ENCODE assay signal across 13 mouse cellular contexts in genomic region chrX:160583589-160583988, GRCm38 (mm10).
DNase-seq lines count a peak whose midpoint lies in the region; ATAC-seq and TF ChIP-seq lines count a peak whose summit lies in the region.
"Had no signal": no experiment of that assay in that cellular context is flagged by ENCODE, and none has a peak within 500 bp of the region (broad histone marks: within the 10 kb centered on the region; RNA-seq: fewer than 3 reads in every experiment).

No protein-coding gene starts in this region.

- peak in 1 of 2 experiments; percentile 46; a peak in 2 of 4 replicates for TF ChIP-seq CTCF in CH12.LX (conservative IDR thresholded peaks at IDR 0.05 in 1 of 2, IDR thresholded peaks at IDR 0.05 in 1 of 2; ENCODE audit: low read depth in 2 of 2, low read length in 2 of 2)

- no peak overlapping the region for H3K9ac ChIP-seq in kidney, embryonic 15.5 days
- H3K9ac ChIP-seq in CH12.LX (ENCODE audit: insufficient read depth, low read depth): no peak overlapping the region
- no peak overlapping the region for H3K9ac ChIP-seq in hindbrain, embryonic 14.5 days
- H3K9ac ChIP-seq: heart, embryonic 15.5 days had no signal

- H3K79me2 ChIP-seq in CH12.LX (replicated peaks; ENCODE audit: control insufficient read depth, extremely low read depth, insufficient read depth, poor library complexity, severe bottlenecking): no peaks in the 10 kb centered on the region

- TF ChIP-seq EP300 in CH12.LX (IDR thresholded peaks at IDR 0.05; ENCODE audit: low read length): no peak

- no peaks in the 10 kb centered on the region for H3K9me3 ChIP-seq in kidney, embryonic 15.5 days (replicated peaks)
- no peaks in the 10 kb centered on the region for H3K9me3 ChIP-seq in CH12.LX (replicated peaks; ENCODE audit: low read length)
- no peaks in the 10 kb centered on the region for H3K9me3 ChIP-seq in hindbrain, embryonic 14.5 days (ENCODE audit: control insufficient read depth, low read length)
- H3K9me3 ChIP-seq: heart, embryonic 15.5 days had no signal

- H3K36me3 ChIP-seq in kidney, embryonic 15.5 days: no peaks in the 10 kb centered on the region
- H3K36me3 ChIP-seq in CH12.LX (replicated peaks in 1 of 2; ENCODE audit: control insufficient read depth in 1 of 2, insufficient read depth in 1 of 2, low read length in 1 of 2): peaks cover 10 to 45% of the 10 kb centered on the region in 2 experiments
- H3K36me3 ChIP-seq in hindbrain, embryonic 14.5 days (replicated peaks; ENCODE audit: control insufficient read depth, insufficient read depth): no peaks in the 10 kb centered on the region
- H3K36me3 ChIP-seq: heart, embryonic 15.5 days had no signal

- no peaks in the 10 kb centered on the region for H3K4me1 ChIP-seq in kidney, embryonic 15.5 days
- H3K4me1 ChIP-seq in CH12.LX (ENCODE audit: control insufficient read depth in 1 of 2, insufficient read depth in 2 of 2): peaks cover 0 to 4% of the 10 kb centered on the region in 2 experiments; a peak in 1 of 4 replicates
- H3K4me1 ChIP-seq in hindbrain, embryonic 14.5 days (replicated peaks; ENCODE audit: control insufficient read depth, insufficient read depth, low read length): no peaks in the 10 kb centered on the region

- in situ Hi-C loops in CH12.LX (cut with MboI; ENCODE audit: low pct_ligation_motif_present, low pct_unique_long_range_greater_than_20kb, low sequenced_read_pairs): loop anchor here (25.0 kb wide), 1 partner anchor 454 kb away; no protein-coding TSS in a partner anchor

- 72% methylated on average over 5 of the region's 5 CpGs for WGBS in kidney, embryonic 15.5 days
- WGBS in hindbrain, embryonic 14.5 days: 76% methylated on average over 5 of the region's 5 CpGs

- H3K27me3 ChIP-seq in kidney, embryonic 15.5 days: peaks cover 38% of the 10 kb centered on the region
- H3K27me3 ChIP-seq in CH12.LX (replicated peaks): no peaks in the 10 kb centered on the region
- H3K27me3 ChIP-seq in hindbrain, embryonic 14.5 days (ENCODE audit: control insufficient read depth, insufficient read depth, low read length): peaks cover 18% of the 10 kb centered on the region; the same call in 1 of the 2 replicates
- H3K27me3 ChIP-seq: heart, embryonic 15.5 days had no signal

- no peak for ATAC-seq in kidney, embryonic 15.5 days (replicated peaks; ENCODE audit: low FRiP score)
- peak; percentile 51; the same call in 1 of the 2 replicates for ATAC-seq in hindbrain, embryonic 14.5 days (ENCODE audit: low FRiP score)

- TF ChIP-seq POLR2A in CH12.LX (IDR thresholded peaks at IDR 0.05; ENCODE audit: low read depth, low read length): no peak

- TF ChIP-seq RAD21 in CH12.LX (IDR thresholded peaks at IDR 0.05; ENCODE audit: low read depth, low read length): peak; percentile 48

- no peak overlapping the region for H3K4me2 ChIP-seq in kidney, embryonic 15.5 days
- H3K4me2 ChIP-seq in CH12.LX (ENCODE audit: insufficient read depth, low read depth, poor library complexity, severe bottlenecking): no peak overlapping the region
- no peak overlapping the region for H3K4me2 ChIP-seq in hindbrain, embryonic 14.5 days (replicated peaks)
- H3K4me2 ChIP-seq: heart, embryonic 15.5 days had no signal

- dilution Hi-C loops in CH12.LX (cut with MboI; ENCODE audit: extremely low pct_ligation_motif_present, extremely low pct_unique_long_range_greater_than_20kb, low sequenced_read_pairs): no loop called here

- H3K27ac ChIP-seq in kidney, embryonic 15.5 days: no peak overlapping the region
- H3K27ac ChIP-seq in CH12.LX (ENCODE audit: insufficient read depth, low read depth): no peak overlapping the region
- H3K27ac ChIP-seq in hindbrain, embryonic 14.5 days: no peak overlapping the region
- H3K27ac ChIP-seq: heart, embryonic 15.5 days had no signal

- no peak overlapping the region for H3K4me3 ChIP-seq in kidney, embryonic 15.5 days (replicated peaks)
- H3K4me3 ChIP-seq in CH12.LX (replicated peaks in 1 of 3; ENCODE audit: low read depth in 2 of 3, low read length in 2 of 3, poor library complexity in 1 of 3): no peak overlapping the region
- no peak overlapping the region for H3K4me3 ChIP-seq in hindbrain, embryonic 14.5 days (replicated peaks; ENCODE audit: low read length)
- H3K4me3 ChIP-seq: heart, embryonic 15.5 days; myocyte had no signal

- DNase-seq in cerebellum, postnatal 14 days: peak; percentile 33 to 56
- DNase-seq in cerebellum, adult 8-10 months: no peak
- peak; percentile 33 for DNase-seq in kidney, postnatal 10 days
- DNase-seq in CH12.LX (ENCODE audit: extremely low read depth): no peak
- peak; percentile 38 for DNase-seq in hindbrain, embryonic 14.5 days (ENCODE audit: low spot score)
- DNase-seq in urinary bladder, postnatal 10 days (ENCODE audit: low spot score): no peak
- DNase-seq in frontal cortex, postnatal 25 days (ENCODE audit: low spot score in 2 of 2): no peak
- DNase-seq: gastrocnemius, postnatal 10 days; kidney, adult 9 months; right cerebral cortex, adult 18-20 months had no signal

TF ChIP-seq in CH12.LX, 34 proteins besides CTCF, POLR2A, EP300 and RAD21:
- TF ChIP-seq MAX (IDR thresholded peaks at IDR 0.05; ENCODE audit: low read length): no peak
- TF ChIP-seq SMC3 (IDR thresholded peaks at IDR 0.05; ENCODE audit: low read depth, low read length): peak; percentile 49
- no peak for TF ChIP-seq JUND (conservative IDR thresholded peaks at IDR 0.05; ENCODE audit: low read depth, low read length)
- TF ChIP-seq ZMIZ1 (IDR thresholded peaks at IDR 0.05; ENCODE audit: low read depth, low read length): no peak

Comparison
In these comparisons a context has a peak if more than half of its experiments do, and no peak if none do; other contexts are left out.
1. DNase-seq: peak in cerebellum, postnatal 14 days (2 of 2), kidney, postnatal 10 days (single experiment) and hindbrain, embryonic 14.5 days (single experiment); none in cerebellum, adult 8-10 months (single experiment), CH12.LX (single experiment), urinary bladder, postnatal 10 days (single experiment) and frontal cortex, postnatal 25 days (0 of 2).